Mouse (Mus musculus): ENCODE data around the gene Depdc1b.

Gene Depdc1b

GRCm38 (mm10) chr13:108353781-108354180, 37.6 kb downstream of the Depdc1b start:
- peak; percentile 11 for DNase-seq (ENCODE audit: low read depth, low spot score)

- DNase-seq (ENCODE audit: low read depth, low spot score): no peak
These were observed 38.8 kb downstream of the Depdc1b start for GRCm38 (mm10) chr13:108354804-108355552.

- DNase-seq (ENCODE audit: low read depth, low spot score): no peak
These were observed 41.2 kb downstream of the Depdc1b start for GRCm38 (mm10) chr13:108357362-108357761.

GRCm38 (mm10) chr13:108358228-108358627, 42.1 kb downstream of the Depdc1b start:
- DNase-seq (ENCODE audit: low read depth, low spot score): no peak

- DNase-seq (ENCODE audit: low read depth, low spot score): no peak
These were observed 51.4 kb downstream of the Depdc1b start for GRCm38 (mm10) chr13:108367496-108367895.

- DNase-seq (ENCODE audit: low read depth, low spot score): no peak
These were observed 54.3 kb downstream of the Depdc1b start for GRCm38 (mm10) chr13:108370241-108370941.

- no peak for DNase-seq (ENCODE audit: low read depth, low spot score)
These were observed 55.3 kb downstream of the Depdc1b start for GRCm38 (mm10) chr13:108371352-108371921.

GRCm38 (mm10) chr13:108373231-108373630, 57.1 kb downstream of the Depdc1b start:
- no peak for DNase-seq (ENCODE audit: low read depth, low spot score)

GRCm38 (mm10) chr13:108376637-108377036, 60.5 kb downstream of the Depdc1b start:
- DNase-seq (ENCODE audit: low read depth, low spot score): no peak

- no peak for DNase-seq (ENCODE audit: low read depth, low spot score)
These were observed 65.0 kb downstream of the Depdc1b start for GRCm38 (mm10) chr13:108381161-108381560.

GRCm38 (mm10) chr13:108383051-108383450, 66.9 kb downstream of the Depdc1b start:
- DNase-seq (ENCODE audit: low read depth, low spot score): no peak

- no peak for DNase-seq (ENCODE audit: low read depth, low spot score)
These were observed 69.9 kb downstream of the Depdc1b start for GRCm38 (mm10) chr13:108386058-108386457.

GRCm38 (mm10) chr13:108390565-108390964, 74.4 kb downstream of the Depdc1b start:
- DNase-seq (ENCODE audit: low read depth, low spot score): peak; percentile 79

- no peak for DNase-seq (ENCODE audit: low read depth, low spot score)
These were observed 87.1 kb downstream of the Depdc1b start for GRCm38 (mm10) chr13:108403197-108403596.

GRCm38 (mm10) chr13:108404372-108404771, 88.2 kb downstream of the Depdc1b start:
- DNase-seq (ENCODE audit: low read depth, low spot score): no peak

- no peak for DNase-seq (ENCODE audit: low read depth, low spot score)
These were observed 99.3 kb downstream of the Depdc1b start for GRCm38 (mm10) chr13:108415464-108415863.

- no peak for DNase-seq (ENCODE audit: low read depth, low spot score)
These were observed 102.8 kb downstream of the Depdc1b start for GRCm38 (mm10) chr13:108418741-108419507.

GRCm38 (mm10) chr13:108426322-108426721, 110.2 kb downstream of the Depdc1b start:
- DNase-seq (ENCODE audit: low read depth, low spot score): peak; percentile 24

- no peak for DNase-seq (ENCODE audit: low read depth, low spot score)
These were observed 112.7 kb downstream of the Depdc1b start for GRCm38 (mm10) chr13:108428809-108429208.

- DNase-seq (ENCODE audit: low read depth, low spot score): no peak
These were observed 113.5 kb downstream of the Depdc1b start for GRCm38 (mm10) chr13:108429623-108430022.

GRCm38 (mm10) chr13:108431776-108432175, 115.6 kb downstream of the Depdc1b start:
- DNase-seq (ENCODE audit: low read depth, low spot score): no peak

- DNase-seq (ENCODE audit: low read depth, low spot score): no peak
These were observed 119.6 kb downstream of the Depdc1b start for GRCm38 (mm10) chr13:108435687-108436086.
